Mouse (Mus musculus) heart, postnatal 0 days (tissue): ENCODE measurements around the gene Ryr2. TPM values are rescaled to one million over a fixed set of nuclear protein-coding genes. Genes with fewer than 3 reads are reported as not detected.
A peak's percentile ranks its signal among the peaks of the same experiment; 100 is the strongest.

ENCODE experiments used
- ATAC-seq: fragments of 200-750 bp; cut with Nextera tagmentation; 2 replicates; pipeline ENCODE4 v1.8.0; 2017; ENCODE audit warnings: low read depth, moderate number of reproducible peaks, moderate library complexity; ENCODE audit not compliant: insufficient read depth
- DNase-seq: peaks from one replicate; pipeline ENCODE4 v3.0.0-alpha.2; 2016; ENCODE audit warnings: low spot score
- H3K27ac ChIP-seq: fragments of 300-500 bp; sonication (generic); 2 replicates; pipeline ENCODE4 v1.5.1; 2014; ENCODE audit warnings: low read depth, mild to moderate bottlenecking
- H3K27me3 ChIP-seq: fragments of 300-500 bp; sonication (generic); 2 replicates; pipeline ENCODE4 v1.6.1; 2014; ENCODE audit warnings: low read length, mixed read lengths; ENCODE audit not compliant: control insufficient read depth, insufficient read depth
- H3K36me3 ChIP-seq: fragments of 300-500 bp; sonication (generic); replicated peaks from 2 replicates; pipeline ENCODE4 v1.6.1; 2014; ENCODE audit warnings: low read length, mixed read lengths; ENCODE audit not compliant: control insufficient read depth, insufficient read depth
- H3K4me1 ChIP-seq: fragments of 300-500 bp; sonication (generic); 2 replicates; pipeline ENCODE4 v1.6.1; 2014; ENCODE audit warnings: antibody characterized with exemption; ENCODE audit not compliant: control insufficient read depth, insufficient read depth
- H3K4me2 ChIP-seq: fragments of 300-500 bp; sonication (generic); 2 replicates; pipeline ENCODE4 v1.6.1; 2014; ENCODE audit warnings: low read depth, mild to moderate bottlenecking, low read length, moderate library complexity
- H3K4me3 ChIP-seq: fragments of 300-500 bp; sonication (generic); 2 replicates; pipeline ENCODE4 v1.5.1; 2014; ENCODE audit warnings: low read depth, low read length
- H3K9ac ChIP-seq: fragments of 300-500 bp; sonication (generic); replicated peaks from 2 replicates; pipeline ENCODE4 v1.6.1; 2014; ENCODE audit warnings: low read depth, low read length, mixed read lengths
- H3K9me3 ChIP-seq: fragments of 300-500 bp; sonication (generic); replicated peaks from 2 replicates; pipeline ENCODE4 v1.6.1; 2016; ENCODE audit warnings: low read length; ENCODE audit not compliant: control insufficient read depth
- CTCF ChIP-seq: IDR thresholded peaks from 2 replicates; pipeline ENCODE4 v1.5.1; 2016; ENCODE audit warnings: antibody characterized with exemption, control low read depth, low read depth
- EP300 ChIP-seq: IDR thresholded peaks from 2 replicates; pipeline ENCODE4 v1.6.1; 2016; ENCODE audit warnings: antibody characterized with exemption, low read depth
- WGBS: fragments of 180-500 bp; shearing (Covaris S2); extraction: QIAGEN DNeasy Blood & Tissue Kit; methylation state at CpG from one replicate; pipeline ENCODE4 v1.1.7; 2014; 5-methylcytosine and 5-hydroxymethylcytosine counted together
- polyA plus RNA-seq: library from polyadenylated mRNA; unstranded; fragments of >200 nt; fragmentation: Nextera tagmentation; extraction: Ambion mirVana; gene quantifications from 2 replicates; pipeline ENCODE4 v1.2.1, GENCODE M21; 2015
- total RNA-seq: library from RNA; depleted of rRNA; stranded (reverse); fragments of >200 nt; gene quantifications from 2 replicates; pipeline ENCODE4 v1.2.3, GENCODE M21; 2014; ENCODE audit warnings: low replicate concordance

Ryr2 gene
- total and polyA plus RNA-seq, 2 experiments from 2014 or later = 61.4 to 396 TPM

DNA sequence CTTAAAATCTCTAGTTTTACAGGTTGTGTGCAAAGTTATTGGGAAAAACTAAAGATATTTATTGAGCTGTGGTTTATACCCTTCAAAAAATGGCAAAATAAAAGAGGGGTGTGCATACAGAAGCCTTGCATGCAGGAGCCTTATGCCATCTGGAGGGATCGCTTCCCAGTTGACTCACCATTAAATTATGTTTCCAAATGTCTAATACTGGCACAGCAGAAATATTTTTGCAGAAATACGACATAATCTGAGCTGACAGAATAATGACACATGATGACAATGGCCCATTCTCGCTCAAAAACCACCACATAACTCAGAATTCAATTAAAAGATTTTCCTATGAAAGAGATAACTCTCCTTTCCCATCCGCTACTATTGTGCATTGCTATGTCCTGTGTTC lies 77.4 kb downstream of the Ryr2 start:
- H3K4me1 ChIP-seq = peaks cover 80% of the 10 kb centered on the region
- ATAC-seq (no peak), DNase-seq (no peak)
- no peak for TF ChIP-seq CTCF
- no peak for TF ChIP-seq EP300
- no peak overlapping the region for H3K9ac ChIP-seq
- no peak overlapping the region for H3K4me3 ChIP-seq
- no peaks in the 10 kb centered on the region for H3K27me3 ChIP-seq
- peak overlapping the region; percentile 65; the same call in 1 of the 2 replicates for H3K27ac ChIP-seq
- WGBS = 77% methylated on average over 4 of the region's 4 CpGs
- H3K36me3 ChIP-seq = no peaks in the 10 kb centered on the region
- H3K4me2 ChIP-seq = 0 out of 2 replicates have a peak overlapping the region, but pooled peaks have one; percentile 6
- H3K9me3 ChIP-seq = no peaks in the 10 kb centered on the region

DNA sequence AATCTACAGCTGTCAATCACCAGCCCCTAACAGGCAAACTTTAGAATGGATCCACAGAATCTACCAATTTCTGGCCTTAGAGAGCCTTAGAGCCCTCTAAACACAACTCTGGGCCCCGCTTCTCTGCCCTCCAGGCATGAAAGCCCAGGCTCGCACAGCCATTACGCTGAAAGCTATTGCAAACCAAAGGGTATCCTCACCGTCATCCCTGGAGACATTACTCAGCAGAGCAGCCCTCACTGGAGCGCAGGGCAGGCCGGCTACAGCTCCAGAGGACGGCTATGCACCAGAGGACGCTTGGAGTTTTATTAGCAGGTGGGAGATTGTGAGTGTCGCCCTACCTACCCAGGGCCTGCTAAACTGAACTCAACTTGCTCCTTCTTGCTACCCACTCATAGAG lies 88.7 kb downstream of the Ryr2 start:
- H3K4me1 ChIP-seq = peaks cover 36% of the 10 kb centered on the region
- ATAC-seq (no peak), DNase-seq (no peak)
- WGBS = 51% methylated on average over 9 of the region's 9 CpGs
- H3K9ac ChIP-seq = no peak overlapping the region
- no peaks in the 10 kb centered on the region for H3K9me3 ChIP-seq
- H3K27ac ChIP-seq = peak overlapping the region; percentile 8; the same call in 1 of the 2 replicates
- no peaks in the 10 kb centered on the region for H3K36me3 ChIP-seq
- H3K27me3 ChIP-seq = no peaks in the 10 kb centered on the region
- no peak overlapping the region for H3K4me2 ChIP-seq
- no peak for TF ChIP-seq CTCF
- TF ChIP-seq EP300 = no peak
- no peak overlapping the region for H3K4me3 ChIP-seq

DNA sequence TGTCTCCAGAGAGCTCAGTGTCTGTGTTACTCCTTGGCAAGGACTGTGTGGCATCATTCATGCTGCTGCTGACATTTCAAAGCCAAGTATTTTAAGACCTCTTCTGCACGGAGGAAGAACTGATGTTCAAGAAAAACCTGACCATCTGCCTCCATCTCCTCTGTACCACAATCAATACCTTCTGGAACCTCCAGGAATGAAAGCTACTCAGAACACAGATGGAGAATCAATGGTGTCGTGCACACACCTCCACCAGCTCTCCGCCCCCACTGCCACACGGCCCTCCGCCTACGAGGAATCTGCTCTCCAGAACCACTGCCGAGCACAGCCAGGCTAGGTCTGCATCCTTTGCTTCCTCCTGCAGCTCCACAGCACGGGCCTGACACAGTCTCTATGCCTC lies 92.8 kb downstream of the Ryr2 start:
- no peak for ATAC-seq
- Histone ChIP-seq H3K4me2 (no peak overlapping the region), H3K9ac (no peak overlapping the region), H3K36me3 (no peaks in the 10 kb centered on the region), H3K9me3 (no peaks in the 10 kb centered on the region), H3K4me1 (peaks cover 27% of the 10 kb centered on the region), H3K27me3 (no peaks in the 10 kb centered on the region), H3K4me3 (no peak overlapping the region), H3K27ac (no peak overlapping the region)
- no peak for TF ChIP-seq CTCF
- no peak for TF ChIP-seq EP300
- no peak for DNase-seq
- 54% methylated on average over 8 of the region's 8 CpGs for WGBS

DNA sequence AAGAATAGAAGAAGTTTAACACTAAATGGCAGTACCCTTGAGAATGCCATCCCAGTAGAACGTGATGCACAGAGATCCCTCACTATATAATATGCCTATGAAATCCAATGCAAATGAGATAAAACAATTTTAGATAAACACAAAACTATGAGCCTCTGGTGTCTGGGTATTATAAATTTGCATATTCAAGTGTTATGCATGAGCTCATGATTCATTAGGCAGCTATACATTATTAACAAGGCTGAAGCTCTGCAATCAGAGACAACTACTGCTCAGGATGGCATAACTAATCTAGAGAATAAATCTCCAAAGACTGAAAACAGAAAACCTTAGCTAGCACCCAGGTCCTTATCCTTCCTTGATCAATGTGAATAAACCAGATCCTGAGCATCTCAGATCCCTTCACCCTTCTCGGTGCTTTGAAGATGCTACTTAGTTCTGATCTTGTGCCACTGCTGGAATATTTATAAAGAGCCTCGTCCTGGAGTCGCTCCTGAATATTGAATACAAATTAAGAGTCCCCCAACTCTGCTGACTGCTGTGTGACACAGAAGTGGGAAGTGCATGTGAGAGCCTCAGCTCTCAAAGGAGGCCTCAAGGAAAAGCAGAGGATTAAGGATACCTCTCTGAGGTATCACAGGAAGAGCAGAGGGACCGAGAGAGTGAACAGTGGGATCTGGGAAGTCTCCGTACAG lies 97.6 kb downstream of the Ryr2 start:
- ATAC-seq = no peak
- Histone ChIP-seq H3K4me3 (no peak overlapping the region), H3K27me3 (no peaks in the 10 kb centered on the region), H3K9me3 (no peaks in the 10 kb centered on the region), H3K9ac (no peak overlapping the region), H3K36me3 (0 out of 2 replicates have a peak, but pooled peaks cover 4% of the 10 kb centered on the region), H3K4me1 (peaks cover 27% of the 10 kb centered on the region), H3K4me2 (no peak overlapping the region), H3K27ac (no peak overlapping the region; the same call in 1 of the 2 replicates)
- WGBS = 67% methylated on average over 6 of the region's 6 CpGs
- TF ChIP-seq CTCF (no peak), EP300 (no peak)
- DNase-seq = no peak

DNA sequence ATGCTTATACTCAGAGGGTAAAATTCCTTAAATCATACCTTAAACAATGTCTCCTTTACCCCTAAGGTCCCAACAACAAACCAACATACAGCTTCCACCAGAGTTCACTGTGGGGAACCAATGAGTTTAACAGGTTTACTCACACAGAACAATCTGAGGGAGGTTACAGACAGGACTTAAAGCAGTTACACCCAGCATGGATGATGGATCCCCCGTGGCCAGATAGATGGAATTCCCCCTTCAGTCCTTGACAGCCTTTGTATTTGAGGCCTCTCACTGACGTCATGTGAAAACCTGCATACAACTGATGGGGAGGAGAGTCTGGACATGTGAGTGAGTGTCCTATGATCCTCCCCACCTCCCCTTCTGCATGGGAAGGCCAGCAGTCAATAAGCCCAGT lies 99.2 kb downstream of the Ryr2 start:
- no peak overlapping the region for H3K4me2 ChIP-seq
- 54% methylated on average over 2 of the region's 2 CpGs for WGBS
- H3K9me3 ChIP-seq = no peaks in the 10 kb centered on the region
- 0 out of 2 replicates have a peak, but pooled peaks cover 4% of the 10 kb centered on the region for H3K36me3 ChIP-seq
- TF ChIP-seq CTCF (no peak), EP300 (no peak)
- H3K27me3 ChIP-seq = no peaks in the 10 kb centered on the region
- H3K27ac ChIP-seq = no peak overlapping the region
- H3K4me1 ChIP-seq = peaks cover 23% of the 10 kb centered on the region
- no peak for ATAC-seq
- DNase-seq = no peak
- no peak overlapping the region for H3K9ac ChIP-seq
- no peak overlapping the region for H3K4me3 ChIP-seq

DNA sequence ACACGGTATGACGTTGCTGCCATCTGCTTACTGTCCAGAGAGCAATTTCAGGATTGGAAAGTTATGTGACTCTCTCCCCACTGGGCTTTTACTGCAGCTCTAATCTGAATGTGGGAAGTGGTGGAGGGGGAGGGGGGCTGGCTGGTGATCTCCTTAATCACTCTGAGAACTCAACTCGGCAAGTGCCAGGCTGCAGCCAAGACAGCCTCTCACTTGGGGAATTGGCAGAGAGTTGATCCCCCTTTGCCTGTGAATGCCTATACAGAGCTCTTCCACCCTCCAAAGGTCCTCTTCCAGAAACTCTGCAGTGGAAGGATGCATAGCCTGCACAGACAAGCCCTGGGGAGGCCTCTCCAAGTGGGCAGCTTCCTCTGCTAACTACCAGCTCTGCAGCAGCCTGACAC lies 104.9 kb downstream of the Ryr2 start:
- WGBS = 20% methylated on average over 3 of the region's 3 CpGs
- Histone ChIP-seq H3K27me3 (no peaks in the 10 kb centered on the region), H3K4me1 (peaks cover 50% of the 10 kb centered on the region), H3K9me3 (no peaks in the 10 kb centered on the region), H3K4me3 (no peak overlapping the region), H3K36me3 (no peaks in the 10 kb centered on the region), H3K4me2 (no peak overlapping the region), H3K9ac (no peak overlapping the region), H3K27ac (peak overlapping the region; percentile 72)
- DNase-seq = peak; percentile 79
- no peak for TF ChIP-seq EP300
- no peak for TF ChIP-seq CTCF
- ATAC-seq = peak; percentile 80
